Mouse (Mus musculus) lung, postnatal 25 days (tissue): Measurements from ENCODE around the gene Nxf1.
"Not testable (repeated sequence)": the region's sequence is repeated elsewhere in the genome, so short reads cannot be mapped to it uniquely, and the experiment has no call there.

ENCODE experiments used
- DNase-seq: peaks from one replicate; pipeline ENCODE4 v3.0.0; 2022; ENCODE audit warnings: low spot score

Gene Nxf1

GRCm38 (mm10) chr19:8756635-8757387 is at the start of gene Nxf1:
Gene Nxf1, plus strand, starts transcription at chr19:8757073.
- peak; percentile 92 for DNase-seq

GRCm38 (mm10) chr19:8708954-8709353 is 47.9 kb upstream of the Nxf1 start:
- no peak for DNase-seq

GRCm38 (mm10) chr19:8710057-8710456 is 46.8 kb upstream of the Nxf1 start:
- peak; percentile 60 for DNase-seq

GRCm38 (mm10) chr19:8711506-8711905 is 45.4 kb upstream of the Nxf1 start:
- no peak for DNase-seq

GRCm38 (mm10) chr19:8711949-8712869 is 44.7 kb upstream of the Nxf1 start:
- peak; percentile 28 for DNase-seq

- peak; percentile 92 for DNase-seq
Observed at GRCm38 (mm10) chr19:8712870-8713305, 44.0 kb upstream of the Nxf1 start.

- peak; percentile 95 for DNase-seq
Observed at GRCm38 (mm10) chr19:8713306-8713996, 43.4 kb upstream of the Nxf1 start.

GRCm38 (mm10) chr19:8713997-8714652 is 42.7 kb upstream of the Nxf1 start:
- DNase-seq = no peak

GRCm38 (mm10) chr19:8714653-8715481 is 42.0 kb upstream of the Nxf1 start:
- DNase-seq = no peak

- DNase-seq = no peak
Observed at GRCm38 (mm10) chr19:8715868-8716766, 40.8 kb upstream of the Nxf1 start.

GRCm38 (mm10) chr19:8716767-8717475 is 40.0 kb upstream of the Nxf1 start:
- no peak for DNase-seq

GRCm38 (mm10) chr19:8718357-8718756 is 38.5 kb upstream of the Nxf1 start:
- peak; percentile 80 for DNase-seq

GRCm38 (mm10) chr19:8719037-8719436 is 37.8 kb upstream of the Nxf1 start:
- not testable (repeated sequence) for DNase-seq

GRCm38 (mm10) chr19:8721378-8721777 is 35.5 kb upstream of the Nxf1 start:
- no peak for DNase-seq

- no peak for DNase-seq
Observed at GRCm38 (mm10) chr19:8722021-8722420, 34.9 kb upstream of the Nxf1 start.

- no peak for DNase-seq
Observed at GRCm38 (mm10) chr19:8722559-8722906, 34.3 kb upstream of the Nxf1 start.

GRCm38 (mm10) chr19:8722907-8723573 is 33.8 kb upstream of the Nxf1 start, which contains the start of gene Slc3a2:
Gene Slc3a2, minus strand, starts transcription at chr19:8723369.
- peak; percentile 99 for DNase-seq

GRCm38 (mm10) chr19:8723574-8724346 is 33.1 kb upstream of the Nxf1 start:
- no peak for DNase-seq
